Mouse (Mus musculus) forebrain, embryonic 14.5 days (tissue): ENCODE data around the gene Jade1. TPM values are rescaled to one million over a fixed set of nuclear protein-coding genes. Genes with fewer than 3 reads are reported as not detected.

Experiments used
- ATAC-seq: fragments of 200-750 bp; cut with Nextera tagmentation; 2 replicates; pipeline ENCODE4 v1.8.0; 2017; ENCODE audit warnings: mild to moderate bottlenecking, moderate library complexity
- DNase-seq: peaks from one replicate; pipeline ENCODE4 v3.0.0-alpha.2; 2015; ENCODE audit warnings: low spot score
- H3K27ac ChIP-seq: fragments of 300-500 bp; sonication (generic); 2 replicates; pipeline ENCODE4 v1.5.1; 2014; ENCODE audit warnings: low read depth, mild to moderate bottlenecking, control low read depth, low read length, moderate library complexity
- H3K27me3 ChIP-seq: fragments of 300-500 bp; sonication (generic); replicated peaks from 2 replicates; pipeline ENCODE4 v1.6.1; 2014; ENCODE audit warnings: low read length, control low read depth, mixed read lengths; ENCODE audit not compliant: control insufficient read depth, insufficient read depth
- H3K36me3 ChIP-seq: fragments of 300-500 bp; sonication (generic); 2 replicates; pipeline ENCODE4 v1.6.1; 2014; ENCODE audit warnings: low read length, control low read depth; ENCODE audit not compliant: control insufficient read depth, insufficient read depth
- H3K4me1 ChIP-seq: fragments of 300-500 bp; sonication (generic); 2 replicates; pipeline ENCODE4 v1.6.1; 2014; ENCODE audit warnings: antibody characterized with exemption, low read length, control low read depth; ENCODE audit not compliant: control insufficient read depth, insufficient read depth
- H3K4me2 ChIP-seq: fragments of 300-500 bp; sonication (generic); 2 replicates; pipeline ENCODE4 v1.6.1; 2014; ENCODE audit warnings: mild to moderate bottlenecking, control low read depth, low read length
- H3K4me3 ChIP-seq: fragments of 300-500 bp; sonication (generic); 2 replicates; pipeline ENCODE4 v1.5.1; 2014; ENCODE audit warnings: low read depth, low read length, control low read depth
- H3K9ac ChIP-seq: fragments of 300-500 bp; sonication (generic); 2 replicates; pipeline ENCODE4 v1.6.1; 2014; ENCODE audit warnings: mild to moderate bottlenecking, low read length, control low read depth, moderate library complexity
- H3K9me3 ChIP-seq: fragments of 300-500 bp; sonication (generic); replicated peaks from 2 replicates; pipeline ENCODE4 v1.6.1; 2016; ENCODE audit warnings: low read length, control low read depth, mixed read lengths; ENCODE audit not compliant: control insufficient read depth
- WGBS: fragments of 180-500 bp; shearing (Covaris S2); extraction: QIAGEN DNeasy Blood & Tissue Kit; methylation state at CpG from one replicate; pipeline ENCODE4 v1.1.7; 2014; 5-methylcytosine and 5-hydroxymethylcytosine counted together
- polyA plus RNA-seq: library from polyadenylated mRNA; unstranded; fragments of >200 nt; fragmentation: Nextera tagmentation; extraction: Ambion mirVana; gene quantifications from 2 replicates; pipeline ENCODE4 v1.2.1, GENCODE M21; 2014

Jade1 gene
- polyA plus RNA-seq, 1 experiment from 2014 or later = 11.9 TPM

GRCm38 (mm10) chr3:41577240-41577639 is 21.7 kb downstream of the Jade1 start:
- no peak overlapping the region for H3K4me3 ChIP-seq
- DNase-seq = no peak
- peaks cover 26% of the 10 kb centered on the region for H3K4me1 ChIP-seq
- H3K4me2 ChIP-seq = no peak overlapping the region
- no peaks in the 10 kb centered on the region for H3K36me3 ChIP-seq
- 85% methylated on average over 2 of the region's 2 CpGs for WGBS
- H3K27me3 ChIP-seq = no peaks in the 10 kb centered on the region
- no peak overlapping the region for H3K27ac ChIP-seq
- ATAC-seq = no peak
- H3K9ac ChIP-seq = no peak overlapping the region
- H3K9me3 ChIP-seq = no peaks in the 10 kb centered on the region

- Histone ChIP-seq H3K9me3 (no peaks in the 10 kb centered on the region), H3K4me1 (peaks cover 29% of the 10 kb centered on the region), H3K36me3 (no peaks in the 10 kb centered on the region), H3K9ac (no peak overlapping the region), H3K27me3 (no peaks in the 10 kb centered on the region), H3K4me2 (no peak overlapping the region), H3K27ac (no peak overlapping the region), H3K4me3 (no peak overlapping the region)
- DNase-seq (no peak), ATAC-seq (no peak)
- 10% methylated on average over 4 of the region's 4 CpGs for WGBS
Measured at GRCm38 (mm10) chr3:41579873-41580272, 24.3 kb downstream of the Jade1 start.

GRCm38 (mm10) chr3:41580401-41581323 is 25.1 kb downstream of the Jade1 start:
- WGBS = 20% methylated on average over 14 of the region's 14 CpGs
- ATAC-seq = peak; percentile 37
- Histone ChIP-seq H3K4me1 (peaks cover 29% of the 10 kb centered on the region), H3K4me3 (no peak overlapping the region), H3K27ac (0 out of 2 replicates have a peak overlapping the region, but pooled peaks have one; percentile 48), H3K4me2 (peak overlapping the region; percentile 9; the same call in 1 of the 2 replicates), H3K36me3 (no peaks in the 10 kb centered on the region), H3K9ac (peak overlapping the region; percentile 52), H3K9me3 (no peaks in the 10 kb centered on the region), H3K27me3 (no peaks in the 10 kb centered on the region)
- DNase-seq = peak; percentile 56

GRCm38 (mm10) chr3:41581436-41581835 is 25.9 kb downstream of the Jade1 start:
- 65% methylated on average over 8 of the region's 8 CpGs for WGBS
- H3K9me3 ChIP-seq = no peaks in the 10 kb centered on the region
- ATAC-seq (0 out of 2 replicates have a peak, but pooled peaks have one; percentile 6), DNase-seq (no peak)
- no peaks in the 10 kb centered on the region for H3K36me3 ChIP-seq
- H3K4me3 ChIP-seq = no peak overlapping the region
- H3K27me3 ChIP-seq = no peaks in the 10 kb centered on the region
- 0 out of 2 replicates have a peak overlapping the region, but pooled peaks have one; percentile 48 for H3K27ac ChIP-seq
- peaks cover 29% of the 10 kb centered on the region for H3K4me1 ChIP-seq
- H3K9ac ChIP-seq = peak overlapping the region; percentile 21
- H3K4me2 ChIP-seq = no peak overlapping the region

- Histone ChIP-seq H3K4me3 (no peak overlapping the region), H3K4me2 (no peak overlapping the region), H3K9me3 (no peaks in the 10 kb centered on the region), H3K27ac (no peak overlapping the region; the same call in 1 of the 2 replicates), H3K27me3 (no peaks in the 10 kb centered on the region), H3K9ac (no peak overlapping the region), H3K36me3 (no peaks in the 10 kb centered on the region), H3K4me1 (peaks cover 29% of the 10 kb centered on the region)
- WGBS = 80% methylated on average over 7 of the region's 7 CpGs
- DNase-seq (no peak), ATAC-seq (no peak)
Measured at GRCm38 (mm10) chr3:41582256-41582655, 26.7 kb downstream of the Jade1 start.

- WGBS = 87% methylated on average over 14 of the region's 14 CpGs
- no peak for DNase-seq
Measured at GRCm38 (mm10) chr3:41583092-41583491, 27.6 kb downstream of the Jade1 start.

GRCm38 (mm10) chr3:41583621-41584020 is 28.1 kb downstream of the Jade1 start:
- Histone ChIP-seq H3K27me3 (no peaks in the 10 kb centered on the region), H3K27ac (no peak overlapping the region), H3K4me1 (peaks cover 29% of the 10 kb centered on the region), H3K4me2 (no peak overlapping the region), H3K4me3 (no peak overlapping the region), H3K9ac (no peak overlapping the region), H3K36me3 (no peaks in the 10 kb centered on the region), H3K9me3 (no peaks in the 10 kb centered on the region)
- DNase-seq (peak; percentile 41), ATAC-seq (peak; percentile 18; the same call in 1 of the 2 replicates)
- WGBS = 61% methylated on average over 4 of the region's 4 CpGs

More at GRCm38 (mm10) chr3:41583092-41583491, 27.6 kb downstream of the Jade1 start:
- no peaks in the 10 kb centered on the region for H3K27me3 ChIP-seq
- H3K27ac ChIP-seq = no peak overlapping the region
- no peak for ATAC-seq
- no peak overlapping the region for H3K9ac ChIP-seq
- no peak overlapping the region for H3K4me3 ChIP-seq
- no peaks in the 10 kb centered on the region for H3K36me3 ChIP-seq
- H3K4me2 ChIP-seq = no peak overlapping the region
- peaks cover 29% of the 10 kb centered on the region for H3K4me1 ChIP-seq
- no peaks in the 10 kb centered on the region for H3K9me3 ChIP-seq

GRCm38 (mm10) chr3:41585548-41585947 is 30.0 kb downstream of the Jade1 start:
- Histone ChIP-seq H3K9me3 (no peaks in the 10 kb centered on the region), H3K4me2 (no peak overlapping the region), H3K27me3 (no peaks in the 10 kb centered on the region), H3K27ac (no peak overlapping the region), H3K9ac (no peak overlapping the region), H3K4me3 (no peak overlapping the region), H3K4me1 (peaks cover 21% of the 10 kb centered on the region), H3K36me3 (peaks cover 12% of the 10 kb centered on the region; the same call in 1 of the 2 replicates)
- ATAC-seq (no peak), DNase-seq (no peak)
- 81% methylated on average over 5 of the region's 5 CpGs for WGBS

GRCm38 (mm10) chr3:41586330-41586729 is 30.8 kb downstream of the Jade1 start:
- no peak overlapping the region for H3K9ac ChIP-seq
- WGBS = 76% methylated on average over 6 of the region's 6 CpGs

More at GRCm38 (mm10) chr3:41586330-41586729, 30.8 kb downstream of the Jade1 start:
- Histone ChIP-seq H3K4me1 (peaks cover 14% of the 10 kb centered on the region), H3K27ac (no peak overlapping the region), H3K27me3 (no peaks in the 10 kb centered on the region), H3K4me2 (no peak overlapping the region), H3K9me3 (no peaks in the 10 kb centered on the region), H3K4me3 (no peak overlapping the region), H3K36me3 (peaks cover 15% of the 10 kb centered on the region; the same call in 1 of the 2 replicates)
- no peak for ATAC-seq
- DNase-seq = no peak
